Mouse (Mus musculus) kidney, embryonic 15.5 days (tissue): ENCODE data around the gene Ankib1. TPM values are rescaled to one million over a fixed set of nuclear protein-coding genes. Genes with fewer than 3 reads are reported as not detected.
A peak's percentile ranks its signal among the peaks of the same experiment; 100 is the strongest.
"Not testable (repeated sequence)": the region's sequence is repeated elsewhere in the genome, so short reads cannot be mapped to it uniquely, and the experiment has no call there.

Experiments used
- ATAC-seq: fragments of 200-750 bp; cut with Nextera tagmentation; replicated peaks from 2 replicates; pipeline ENCODE4 v1.8.0; 2017; ENCODE audit warnings: moderate TSS enrichment; ENCODE audit not compliant: low FRiP score
- H3K27ac ChIP-seq: fragments of 300-500 bp; sonication (generic); 2 replicates; pipeline ENCODE4 v1.5.1; 2015; ENCODE audit warnings: mild to moderate bottlenecking, inconsistent platforms
- H3K27me3 ChIP-seq: fragments of 300-500 bp; sonication (generic); 2 replicates; pipeline ENCODE4 v1.6.1; 2015; ENCODE audit warnings: inconsistent platforms
- H3K36me3 ChIP-seq: fragments of 300-500 bp; sonication (generic); 2 replicates; pipeline ENCODE4 v1.6.1; 2015; ENCODE audit warnings: inconsistent platforms
- H3K4me1 ChIP-seq: fragments of 300-500 bp; sonication (generic); 2 replicates; pipeline ENCODE4 v1.6.1; 2015; ENCODE audit warnings: inconsistent platforms
- H3K4me2 ChIP-seq: fragments of 300-500 bp; sonication (generic); 2 replicates; pipeline ENCODE4 v1.6.1; 2015; ENCODE audit warnings: moderate library complexity, mild to moderate bottlenecking, inconsistent platforms
- H3K4me3 ChIP-seq: fragments of 300-500 bp; sonication (generic); replicated peaks from 2 replicates; pipeline ENCODE4 v1.5.1; 2015; ENCODE audit warnings: mild to moderate bottlenecking, inconsistent platforms
- H3K9ac ChIP-seq: fragments of 300-500 bp; sonication (generic); 2 replicates; pipeline ENCODE4 v1.6.1; 2015; ENCODE audit warnings: mild to moderate bottlenecking, inconsistent platforms
- H3K9me3 ChIP-seq: fragments of 300-500 bp; sonication (generic); replicated peaks from 2 replicates; pipeline ENCODE4 v1.6.1; 2016; ENCODE audit warnings: inconsistent platforms
- WGBS: fragments of 180-500 bp; shearing (Covaris S2); methylation state at CpG from one replicate; pipeline ENCODE4 v1.1.7; 2015; ENCODE audit warnings: mixed read lengths; 5-methylcytosine and 5-hydroxymethylcytosine counted together
- polyA plus RNA-seq: library from polyadenylated mRNA; unstranded; fragments of >200 nt; fragmentation: Nextera tagmentation; extraction: Ambion mirVana; gene quantifications from 2 replicates; pipeline ENCODE4 v1.2.1, GENCODE M21; 2015

Gene Ankib1
- polyA plus RNA-seq = 11.9 and 12.3 TPM in 2 replicates

DNA sequence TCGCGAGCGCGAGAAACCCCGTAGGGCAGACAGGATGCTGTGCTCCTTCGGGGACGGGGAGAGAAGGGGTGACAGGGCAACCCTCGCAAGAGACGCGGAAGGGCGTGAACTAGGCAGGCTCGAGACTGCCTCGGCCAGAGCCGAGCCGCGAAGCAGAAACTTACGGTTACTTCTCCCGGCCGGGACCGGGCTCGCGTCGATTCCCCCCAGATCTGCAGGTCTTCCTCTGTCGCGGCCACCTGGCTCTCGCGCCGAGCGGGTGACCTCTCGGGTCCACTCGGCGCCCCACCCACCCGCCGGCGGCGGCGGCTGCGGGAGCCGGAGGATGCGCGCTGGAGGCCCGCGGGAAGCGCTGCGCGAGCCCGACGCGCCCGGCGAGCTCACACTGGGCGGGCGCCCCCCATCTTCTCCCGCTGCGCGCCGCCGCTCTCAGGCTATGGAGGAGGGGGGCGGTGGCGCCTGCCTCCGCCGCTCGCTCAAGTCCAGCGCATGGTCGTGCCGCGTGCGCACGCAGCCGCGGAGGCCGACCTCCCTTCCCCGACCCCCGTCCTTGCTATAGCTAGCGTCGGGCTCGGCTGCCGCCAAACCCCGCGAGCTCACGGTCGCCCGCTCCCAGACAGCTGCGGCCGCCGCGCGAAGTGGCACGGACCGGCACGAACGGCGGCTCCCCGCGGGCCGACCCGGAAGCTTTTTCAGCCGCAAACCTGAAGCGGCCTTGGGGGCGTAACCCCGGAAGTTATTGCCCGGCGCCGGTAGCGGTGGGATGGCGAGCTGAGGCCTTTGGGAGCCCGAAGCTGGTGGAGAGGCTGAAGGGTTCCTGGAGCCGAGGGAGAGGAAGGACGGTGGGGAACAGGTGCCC is at the start of gene Ankib1, which contains the start of gene Krit1:
Gene Ankib1, minus strand, starts transcription at position 493 of the 859 bp plus-strand sequence.
Gene Krit1, plus strand, starts transcription at position 752 of the 859 bp plus-strand sequence.
- Histone ChIP-seq H3K36me3 (peaks cover 9% of the 10 kb centered on the region; the same call in 1 of the 2 replicates), H3K4me1 (peaks cover 13% of the 10 kb centered on the region; the same call in 1 of the 2 replicates), H3K9ac (peak within 1 kb of the TSS; percentile 85), H3K27me3 (no peaks in the 10 kb centered on the region), H3K9me3 (no peaks in the 10 kb centered on the region), H3K4me2 (peak within 1 kb of the TSS; percentile 70), H3K27ac (peak within 1 kb of the TSS; percentile 93), H3K4me3 (peak within 1 kb of the TSS; percentile 77)
- ATAC-seq = peak; percentile 97
- WGBS = under 1% methylated on average over 101 of the region's 109 CpGs

DNA sequence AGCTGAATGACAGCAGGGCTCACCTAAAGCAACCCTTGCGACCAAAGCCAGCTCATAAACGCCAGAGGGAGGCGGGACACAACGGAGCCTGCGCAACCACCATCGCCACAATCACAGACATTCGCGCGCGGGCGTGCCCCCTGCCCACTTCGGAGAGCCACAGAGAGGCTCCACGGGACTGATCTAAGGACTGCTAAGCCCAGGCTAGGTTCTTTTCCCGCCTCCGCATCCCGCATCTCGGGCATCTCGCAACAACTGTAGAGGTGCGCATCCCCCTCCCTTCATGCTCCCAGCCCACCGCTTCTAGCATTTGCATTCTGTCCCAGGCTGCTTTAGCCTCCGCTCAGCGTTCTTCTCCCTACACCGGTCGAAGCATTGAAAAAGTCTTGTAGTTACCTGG is 42.3 kb upstream of the Ankib1 start, which contains the start of gene Lrrd1:
Gene Lrrd1, plus strand, starts transcription at position 148 of the 400 bp plus-strand sequence.
- 0 out of 2 replicates have a peak within 1 kb of the TSS, but pooled peaks have one; percentile 33 for H3K9ac ChIP-seq
- H3K4me3 ChIP-seq = peak within 1 kb of the TSS; percentile 38
- 0 out of 2 replicates have a peak, but pooled peaks have one; percentile 22 for ATAC-seq

DNA sequence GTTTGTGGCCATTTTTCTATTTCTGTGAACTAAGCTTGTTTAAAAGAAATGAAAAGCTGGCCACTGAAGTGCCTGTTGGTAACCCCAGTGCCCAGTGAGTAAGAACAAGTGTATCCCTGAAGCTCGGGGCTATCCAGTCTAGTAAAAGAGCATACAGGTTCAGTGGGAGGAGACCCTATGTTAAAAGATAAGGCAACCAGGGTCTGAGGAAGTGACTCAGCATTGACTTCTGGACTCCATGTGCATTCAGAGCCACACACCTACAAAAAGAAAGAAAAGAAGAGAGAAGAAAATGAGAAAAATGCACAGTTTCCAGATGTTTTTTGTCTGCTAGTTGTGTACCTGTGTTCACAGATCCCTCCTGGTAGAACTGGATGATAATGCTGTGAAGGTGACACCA is 31.4 kb upstream of the Ankib1 start:
- H3K4me1 ChIP-seq = no peaks in the 10 kb centered on the region
- no peak for ATAC-seq
- H3K36me3 ChIP-seq = peaks cover 53% of the 10 kb centered on the region
- H3K4me2 ChIP-seq = no peak overlapping the region
- no peaks in the 10 kb centered on the region for H3K9me3 ChIP-seq
- H3K27ac ChIP-seq = no peak overlapping the region
- no peak overlapping the region for H3K4me3 ChIP-seq
- H3K9ac ChIP-seq = no peak overlapping the region
- no peaks in the 10 kb centered on the region for H3K27me3 ChIP-seq
- 83% methylated on average over 1 of the region's 1 CpGs for WGBS

More for the DNA sequence above, 42.3 kb upstream of the Ankib1 start, which contains the start of gene Lrrd1:
- no peaks in the 10 kb centered on the region for H3K27me3 ChIP-seq
- no peak within 1 kb of the TSS for H3K27ac ChIP-seq
- H3K4me2 ChIP-seq = peak within 1 kb of the TSS; percentile 72
- no peaks in the 10 kb centered on the region for H3K9me3 ChIP-seq
- H3K4me1 ChIP-seq = peaks cover 5% of the 10 kb centered on the region; the same call in 1 of the 2 replicates
- peaks cover 17% of the 10 kb centered on the region for H3K36me3 ChIP-seq
- WGBS = 6% methylated on average over 24 of the region's 24 CpGs

DNA sequence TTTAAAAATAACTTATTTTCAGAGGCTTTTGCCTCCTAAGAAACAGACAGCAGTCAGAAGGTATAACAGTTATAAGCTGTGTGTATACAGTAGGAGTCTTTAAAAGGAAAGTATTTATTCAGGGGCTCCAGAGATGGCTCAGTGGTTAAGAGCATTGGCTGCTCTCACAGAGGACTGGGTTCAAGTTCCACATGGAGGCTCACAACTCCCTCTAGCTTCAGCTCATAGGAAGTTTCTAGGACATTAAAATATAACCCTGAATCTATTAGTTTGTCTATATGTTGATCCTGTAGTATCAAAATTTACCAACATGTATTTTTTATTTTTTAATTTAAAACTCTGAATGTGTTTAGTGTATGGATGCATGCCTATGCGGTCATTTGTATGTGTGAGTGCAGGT is 5.7 kb upstream of the Ankib1 start:
- H3K27ac ChIP-seq = no peak overlapping the region
- H3K9me3 ChIP-seq = no peaks in the 10 kb centered on the region
- H3K36me3 ChIP-seq = peaks cover 34% of the 10 kb centered on the region
- ATAC-seq = no peak
- no peak overlapping the region for H3K4me2 ChIP-seq
- no peak overlapping the region for H3K4me3 ChIP-seq
- H3K4me1 ChIP-seq = peaks cover 7% of the 10 kb centered on the region; the same call in 1 of the 2 replicates
- no peaks in the 10 kb centered on the region for H3K27me3 ChIP-seq
- H3K9ac ChIP-seq = no peak overlapping the region
- WGBS = 100% methylated on average over 1 of the region's 1 CpGs

DNA sequence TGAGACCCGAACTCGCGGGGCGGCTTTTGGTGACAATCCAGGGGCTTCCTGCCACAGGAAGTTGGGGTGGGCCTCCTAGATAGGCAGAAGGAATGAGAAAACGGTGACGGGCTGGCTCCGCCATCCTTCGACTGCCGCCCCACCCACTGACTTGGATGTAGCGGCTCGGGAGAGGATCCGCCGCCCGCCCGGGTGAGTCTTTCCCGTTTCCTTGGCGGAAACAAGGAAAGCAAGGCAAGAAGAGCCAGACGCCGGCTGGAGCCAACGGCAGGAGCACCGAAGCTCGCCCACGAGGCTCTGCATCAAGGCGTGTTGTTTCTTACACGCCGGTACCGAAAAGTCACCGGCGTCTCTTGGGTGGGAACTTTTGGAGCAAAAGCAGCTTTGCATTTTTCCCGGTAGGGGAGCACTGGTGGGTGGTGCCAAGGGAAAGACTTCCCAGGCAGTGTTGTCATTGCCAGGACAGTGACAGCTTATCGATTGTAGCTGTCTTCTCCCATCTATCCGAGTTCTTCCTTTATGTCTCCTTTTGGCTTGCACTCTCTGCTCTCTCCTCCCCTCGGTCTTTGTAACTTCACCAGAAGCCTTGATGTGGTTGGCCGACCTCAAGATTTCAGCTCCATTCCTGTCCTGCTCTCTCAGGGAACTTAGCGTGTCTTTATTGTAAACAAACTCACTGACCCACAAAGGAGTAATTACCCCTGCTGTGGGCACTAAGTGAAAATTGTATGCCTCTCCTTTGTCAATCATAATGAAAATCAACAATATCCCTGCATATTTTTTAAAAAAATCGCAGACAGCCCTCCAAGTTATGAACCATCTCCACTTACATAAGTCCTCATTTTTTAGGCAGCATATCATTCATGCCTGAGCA is 804 bp upstream of the Ankib1 start:
- under 1% methylated on average over 36 of the region's 36 CpGs for WGBS
- H3K27ac ChIP-seq = peak overlapping the region; percentile 93
- no peaks in the 10 kb centered on the region for H3K27me3 ChIP-seq
- H3K4me1 ChIP-seq = peaks cover 13% of the 10 kb centered on the region; the same call in 1 of the 2 replicates
- ATAC-seq = peak; percentile 79
- H3K36me3 ChIP-seq = peaks cover 13% of the 10 kb centered on the region; the same call in 1 of the 2 replicates
- H3K4me2 ChIP-seq = peak overlapping the region; percentile 70
- H3K9me3 ChIP-seq = no peaks in the 10 kb centered on the region
- peak overlapping the region; percentile 85 for H3K9ac ChIP-seq
- H3K4me3 ChIP-seq = peak overlapping the region; percentile 77

DNA sequence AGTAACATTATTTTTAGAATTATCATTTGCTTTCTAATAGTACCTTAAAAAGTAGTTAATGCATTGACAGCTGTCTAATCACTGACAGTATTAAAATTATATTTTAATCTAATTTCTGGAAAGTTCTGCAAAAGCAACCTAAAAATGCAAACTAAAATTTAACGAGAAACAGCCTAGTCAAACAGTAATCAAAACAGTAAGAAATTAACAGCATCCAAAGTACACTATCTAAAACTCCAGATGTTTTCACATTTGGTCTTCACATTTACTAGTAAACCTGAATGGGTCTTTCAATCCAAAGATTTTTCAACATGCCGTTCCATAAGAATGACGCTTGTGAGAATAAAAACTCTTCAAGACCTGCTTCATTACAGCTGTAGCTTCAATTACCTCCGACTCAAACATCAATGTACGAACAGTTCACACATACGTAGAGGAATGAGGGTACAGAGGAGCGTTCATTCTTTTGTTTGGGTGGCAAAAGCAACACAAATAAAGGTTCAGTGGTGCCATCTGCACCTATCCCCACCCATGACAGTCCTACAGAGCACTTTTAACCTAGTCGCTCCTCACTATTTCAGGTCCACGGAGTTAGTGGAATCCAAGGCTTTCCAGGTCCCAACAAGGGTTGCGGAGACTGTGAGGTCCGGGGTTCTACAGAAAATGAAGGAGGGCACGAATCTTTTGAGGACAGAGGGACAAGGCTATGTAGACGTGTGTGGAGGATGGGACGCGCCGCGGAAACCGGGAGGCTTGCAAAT is 873 bp downstream of the Ankib1 start:
- 5% methylated on average over 18 of the region's 18 CpGs for WGBS
- no peak for ATAC-seq

DNA sequence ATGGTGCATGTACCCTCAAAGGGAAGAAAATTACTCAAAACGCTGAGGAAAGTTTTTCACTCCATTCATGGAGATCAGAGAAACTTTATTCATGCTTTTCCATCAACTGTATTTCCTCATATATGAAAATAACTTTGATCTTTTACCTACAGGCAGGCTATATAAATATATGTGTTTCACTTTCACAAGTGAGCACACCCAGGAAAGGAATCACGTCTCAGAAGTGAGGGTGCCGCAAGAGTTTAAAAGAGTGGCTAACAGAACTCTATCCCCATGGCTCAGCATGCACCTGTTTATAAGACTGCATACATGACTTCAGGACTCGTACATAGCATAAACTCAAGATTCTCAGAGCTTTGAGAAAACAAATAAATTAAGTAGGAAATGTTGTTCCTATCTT is 1.8 kb downstream of the Ankib1 start:
- Histone ChIP-seq H3K4me2 (0 out of 2 replicates have a peak overlapping the region, but pooled peaks have one; percentile 21), H3K9me3 (no peaks in the 10 kb centered on the region), H3K27me3 (no peaks in the 10 kb centered on the region), H3K4me1 (peaks cover 13% of the 10 kb centered on the region; the same call in 1 of the 2 replicates), H3K27ac (no peak overlapping the region), H3K36me3 (0 out of 2 replicates have a peak, but pooled peaks cover 4% of the 10 kb centered on the region), H3K9ac (no peak overlapping the region), H3K4me3 (0 out of 2 replicates have a peak overlapping the region, but pooled peaks have one; percentile 15)
- ATAC-seq = no peak
- 77% methylated on average over 4 of the region's 4 CpGs for WGBS

More for the DNA sequence above, 873 bp downstream of the Ankib1 start:
- peak overlapping the region; percentile 93; the same call in 1 of the 2 replicates for H3K27ac ChIP-seq
- H3K36me3 ChIP-seq = 0 out of 2 replicates have a peak, but pooled peaks cover 4% of the 10 kb centered on the region
- H3K4me1 ChIP-seq = peaks cover 13% of the 10 kb centered on the region; the same call in 1 of the 2 replicates
- no peaks in the 10 kb centered on the region for H3K27me3 ChIP-seq
- H3K9me3 ChIP-seq = no peaks in the 10 kb centered on the region
- H3K9ac ChIP-seq = peak overlapping the region; percentile 85
- H3K4me3 ChIP-seq = peak overlapping the region; percentile 77
- H3K4me2 ChIP-seq = peak overlapping the region; percentile 70

DNA sequence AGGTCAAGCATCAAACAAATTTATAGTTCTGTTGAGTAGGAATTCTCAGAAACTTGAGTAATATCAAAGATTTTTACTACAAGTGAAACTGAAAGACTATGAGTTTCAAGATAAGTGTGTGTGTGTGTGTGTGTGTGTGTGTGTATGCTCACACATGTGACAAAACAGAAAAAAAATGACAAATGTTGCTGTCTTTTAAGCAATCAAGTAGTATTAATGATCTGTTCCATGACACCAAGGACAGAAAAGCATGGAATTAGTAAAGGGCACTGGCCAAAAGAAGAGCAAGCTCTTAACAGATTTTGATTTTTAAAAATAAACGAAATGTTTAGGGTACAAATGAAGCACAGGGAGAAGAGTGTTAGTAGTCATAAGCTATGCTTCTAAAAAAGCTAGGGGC is 2.7 kb downstream of the Ankib1 start:
- H3K9me3 ChIP-seq = no peaks in the 10 kb centered on the region
- H3K4me2 ChIP-seq = no peak overlapping the region
- 0 out of 2 replicates have a peak, but pooled peaks cover 4% of the 10 kb centered on the region for H3K36me3 ChIP-seq
- no peak for ATAC-seq
- H3K27ac ChIP-seq = no peak overlapping the region
- 83% methylated on average over 1 of the region's 1 CpGs for WGBS
- no peaks in the 10 kb centered on the region for H3K27me3 ChIP-seq
- peaks cover 13% of the 10 kb centered on the region; the same call in 1 of the 2 replicates for H3K4me1 ChIP-seq
- no peak overlapping the region for H3K9ac ChIP-seq
- no peak overlapping the region for H3K4me3 ChIP-seq

DNA sequence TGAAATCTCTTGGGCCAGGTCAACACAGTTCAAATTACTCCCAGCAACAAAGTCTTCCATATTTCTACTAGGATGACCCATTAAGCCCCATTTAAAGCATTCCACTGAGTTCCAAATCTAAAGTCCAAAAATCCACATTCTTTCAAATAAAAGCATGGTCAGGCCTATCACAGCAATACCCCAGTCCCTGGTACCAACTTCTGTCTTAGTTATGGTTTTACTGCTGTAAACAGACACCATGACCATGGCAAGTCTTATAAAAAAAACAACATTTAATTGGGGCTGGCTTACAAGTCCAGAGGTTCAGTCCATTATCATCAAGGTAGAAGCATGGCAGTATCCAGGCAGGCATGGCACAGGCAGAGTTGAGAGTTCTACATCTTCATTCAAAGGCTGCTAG is 4.1 kb downstream of the Ankib1 start:
- H3K4me2 ChIP-seq, H3K27ac ChIP-seq, H3K4me3 ChIP-seq, H3K36me3 ChIP-seq, H3K9ac ChIP-seq, H3K9me3 ChIP-seq, ATAC-seq, H3K27me3 ChIP-seq, H3K4me1 ChIP-seq: not testable (repeated sequence)

DNA sequence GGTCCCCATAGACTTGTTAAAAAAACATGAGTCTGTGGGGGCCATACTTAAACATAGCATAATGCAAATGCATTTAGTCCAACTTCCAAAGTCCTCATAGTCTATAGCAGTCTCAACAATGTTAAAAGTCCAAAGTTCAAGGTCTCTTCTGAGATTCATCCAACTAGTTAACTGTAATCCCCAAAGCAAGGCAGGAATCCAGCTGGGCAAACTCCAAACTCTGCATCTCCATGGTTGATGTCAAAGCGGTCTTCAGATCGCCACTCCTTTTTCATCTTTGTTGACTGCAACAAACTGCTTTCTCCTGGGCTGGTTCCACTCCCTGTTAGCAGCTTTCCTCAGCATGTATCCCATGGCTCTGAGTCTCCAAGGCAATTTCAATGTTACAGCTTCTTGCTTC is 5.6 kb downstream of the Ankib1 start:
- not testable (repeated sequence) for H3K4me2 ChIP-seq, H3K4me1 ChIP-seq, H3K27ac ChIP-seq, ATAC-seq, H3K9me3 ChIP-seq, H3K9ac ChIP-seq, H3K36me3 ChIP-seq, H3K4me3 ChIP-seq, H3K27me3 ChIP-seq
- WGBS = 92% methylated on average over 2 of the region's 2 CpGs

DNA sequence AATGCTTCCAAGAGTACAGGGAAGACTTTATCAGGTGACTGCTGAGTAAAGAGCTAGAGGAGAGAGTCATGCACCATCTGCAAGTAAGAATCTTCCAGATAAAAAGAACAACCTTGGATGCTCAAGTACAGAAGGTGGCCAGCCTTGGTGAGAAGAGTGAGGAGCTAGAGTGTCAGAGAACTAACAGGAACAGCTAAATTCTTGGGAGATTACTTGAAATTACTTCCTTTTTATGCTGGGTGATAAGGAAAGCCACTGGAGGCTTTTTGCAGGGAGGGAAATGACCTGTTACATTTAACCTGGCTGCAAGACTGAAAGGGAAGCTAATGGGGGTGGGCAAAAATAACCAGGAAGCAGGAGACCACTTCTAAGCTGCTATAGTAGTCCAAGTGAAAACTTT is 11.7 kb downstream of the Ankib1 start:
- H3K9ac ChIP-seq = no peak overlapping the region
- no peaks in the 10 kb centered on the region for H3K36me3 ChIP-seq
- no peaks in the 10 kb centered on the region for H3K4me1 ChIP-seq
- H3K9me3 ChIP-seq = no peaks in the 10 kb centered on the region
- no peak overlapping the region for H3K4me3 ChIP-seq
- H3K4me2 ChIP-seq = no peak overlapping the region
- H3K27me3 ChIP-seq = no peaks in the 10 kb centered on the region
- ATAC-seq = no peak
- no peak overlapping the region for H3K27ac ChIP-seq
